38 mouse cellular contexts compared by ENCODE assay signal in the genomic region with DNA sequence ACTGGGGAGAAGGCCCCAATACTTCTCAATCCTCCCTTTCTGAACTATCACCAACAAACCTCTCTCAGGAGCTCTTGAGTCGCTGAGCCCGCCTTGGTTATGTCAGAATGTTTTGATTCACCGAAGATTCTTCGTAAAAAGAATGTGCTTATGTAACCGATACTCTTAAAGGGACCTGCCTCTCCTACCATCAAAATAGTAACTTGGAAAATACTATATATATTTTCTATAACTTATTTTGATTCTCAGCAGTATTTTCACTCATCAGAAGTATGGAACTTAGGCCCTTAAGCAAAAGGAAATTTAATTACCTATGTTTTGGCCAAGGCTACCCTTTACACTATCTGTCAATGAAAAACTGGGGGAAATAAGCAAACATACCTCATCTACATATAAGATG. TPM values are rescaled to one million over a fixed set of nuclear protein-coding genes. Genes with fewer than 3 reads are reported as not detected.
"Had no signal": no experiment of that assay in that cellular context is flagged by ENCODE, and none has a peak within 500 bp of the region (broad histone marks: within the 10 kb centered on the region; RNA-seq: fewer than 3 reads in every experiment).

TSS of gene 4930415L06Rik (minus strand) at position 101 of the 400 bp plus-strand sequence.

- H3K27ac ChIP-seq: left cerebral cortex, adult 2 months; limb, embryonic 10.5 days; limb, embryonic 12.5 days; limb, embryonic 13.5 days; limb, embryonic 15.5 days; liver, embryonic 12.5 days; liver, embryonic 13.5 days; liver, embryonic 14.5 days; liver, embryonic 15.5 days; lung, embryonic 15.5 days; macrophage; midbrain, embryonic 10.5 days; midbrain, embryonic 12.5 days; midbrain, embryonic 13.5 days; midbrain, embryonic 15.5 days had no signal

- DNase-seq: left cerebral cortex, postnatal 4 days; liver; liver, embryonic 13.5 days; liver, postnatal 0 days; lung, adult 18-20 months; lung, adult 2 months; lung, embryonic 14.5 days; lung, postnatal 10 days; lung, postnatal 14 days; lung, postnatal 36 days; lung, postnatal 4 days; midbrain, embryonic 14.5 days had no signal

- H3K4me1 ChIP-seq: limb, embryonic 10.5 days; limb, embryonic 12.5 days; limb, embryonic 13.5 days; limb, embryonic 15.5 days; liver, embryonic 12.5 days; liver, embryonic 13.5 days; liver, embryonic 15.5 days; lung, embryonic 15.5 days; megakaryocyte, embryonic 14.5 days; midbrain, embryonic 10.5 days; midbrain, embryonic 12.5 days; midbrain, embryonic 13.5 days; midbrain, embryonic 15.5 days had no signal

- H3K27me3 ChIP-seq: limb, embryonic 12.5 days; limb, embryonic 13.5 days; limb, embryonic 15.5 days; liver, embryonic 12.5 days; liver, embryonic 13.5 days; liver, embryonic 15.5 days; lung, embryonic 15.5 days; megakaryocyte, embryonic 14.5 days; midbrain, embryonic 12.5 days; midbrain, embryonic 13.5 days; midbrain, embryonic 15.5 days had no signal

- H3K4me3 ChIP-seq: left cerebral cortex, adult 2 months; limb, embryonic 10.5 days; limb, embryonic 12.5 days; limb, embryonic 13.5 days; limb, embryonic 15.5 days; liver, embryonic 12.5 days; liver, embryonic 13.5 days; liver, embryonic 15.5 days; lung, embryonic 15.5 days; megakaryocyte, embryonic 14.5 days; midbrain, embryonic 10.5 days; midbrain, embryonic 12.5 days; midbrain, embryonic 13.5 days; midbrain, embryonic 15.5 days; myocyte had no signal

- H3K36me3 ChIP-seq: limb, embryonic 10.5 days; limb, embryonic 12.5 days; limb, embryonic 13.5 days; limb, embryonic 15.5 days; liver, embryonic 12.5 days; liver, embryonic 13.5 days; liver, embryonic 15.5 days; lung, embryonic 15.5 days; midbrain, embryonic 10.5 days; midbrain, embryonic 12.5 days; midbrain, embryonic 13.5 days; midbrain, embryonic 15.5 days had no signal

RNA-seq across cellular contexts. Expression of gene 4930415L06Rik, which starts in this region (rescaled TPM):
- polyA plus RNA-seq: limb, embryonic 10.5 days; limb, embryonic 11.5 days; limb, embryonic 12.5 days; limb, embryonic 13.5 days; limb, embryonic 14.5 days; limb, embryonic 15.5 days; liver, adult 2 months; liver, embryonic 11.5 days; liver, embryonic 12.5 days; liver, embryonic 13.5 days; liver, embryonic 14.5 days; liver, embryonic 15.5 days; liver, embryonic 16.5 days; liver, postnatal 0 days; lung, adult 2 months; lung, embryonic 14.5 days; lung, embryonic 15.5 days; lung, embryonic 16.5 days; lung, postnatal 0 days; macrophage; midbrain, embryonic 10.5 days; midbrain, embryonic 11.5 days; midbrain, embryonic 12.5 days; midbrain, embryonic 13.5 days; midbrain, embryonic 14.5 days; midbrain, embryonic 15.5 days; midbrain, embryonic 16.5 days; midbrain, postnatal 0 days; myocyte had no signal
